Mouse (Mus musculus): Measurements from ENCODE around the gene Stab2. TPM values are rescaled to one million over a fixed set of nuclear protein-coding genes. Genes with fewer than 3 reads are reported as not detected.

Gene Stab2
- polyA plus RNA-seq, 1 experiment from 2014 or later = 0.26 TPM

- no peak for ATAC-seq (ENCODE audit: low FRiP score)
- no peak overlapping the region for H3K4me3 ChIP-seq (ENCODE audit: low read depth, low read length)
- H3K4me2 ChIP-seq (replicated peaks; ENCODE audit: low read depth, low read length) = no peak overlapping the region
- H3K4me1 ChIP-seq (replicated peaks; ENCODE audit: control insufficient read depth, insufficient read depth, low read length) = no peaks in the 10 kb centered on the region
- DNase-seq (ENCODE audit: low spot score) = no peak
- no peak overlapping the region for H3K27ac ChIP-seq (ENCODE audit: low read depth, low read length)
- no peaks in the 10 kb centered on the region for H3K27me3 ChIP-seq (ENCODE audit: control insufficient read depth, insufficient read depth, low read length)
- no peak overlapping the region for H3K9ac ChIP-seq (ENCODE audit: low read depth, low read length)
- WGBS = 72% methylated on average over 7 of the region's 7 CpGs
- no peaks in the 10 kb centered on the region for H3K36me3 ChIP-seq (ENCODE audit: control insufficient read depth, insufficient read depth, low read length)
- no peaks in the 10 kb centered on the region for H3K9me3 ChIP-seq (ENCODE audit: control insufficient read depth, low read length)
Observed at GRCm38 (mm10) chr10:87014391-87014965, 6.7 kb upstream of the Stab2 start.

GRCm38 (mm10) chr10:87012087-87012486 lies 4.3 kb upstream of the Stab2 start:
- no peaks in the 10 kb centered on the region for H3K27me3 ChIP-seq (ENCODE audit: control insufficient read depth, insufficient read depth, low read length)
- H3K4me1 ChIP-seq (replicated peaks; ENCODE audit: control insufficient read depth, insufficient read depth, low read length) = no peaks in the 10 kb centered on the region
- no peak overlapping the region for H3K27ac ChIP-seq (ENCODE audit: low read depth, low read length)
- no peak overlapping the region for H3K9ac ChIP-seq (ENCODE audit: low read depth, low read length)
- H3K36me3 ChIP-seq (ENCODE audit: control insufficient read depth, insufficient read depth, low read length) = no peaks in the 10 kb centered on the region
- no peak overlapping the region for H3K4me3 ChIP-seq (ENCODE audit: low read depth, low read length)
- DNase-seq (ENCODE audit: low spot score) (no peak), ATAC-seq (ENCODE audit: low FRiP score) (no peak)
- H3K9me3 ChIP-seq (ENCODE audit: control insufficient read depth, low read length) = no peaks in the 10 kb centered on the region
- H3K4me2 ChIP-seq (replicated peaks; ENCODE audit: low read depth, low read length) = no peak overlapping the region
- 86% methylated on average over 7 of the region's 7 CpGs for WGBS

GRCm38 (mm10) chr10:87008215-87008499 lies 332 bp upstream of the Stab2 start:
- ATAC-seq (ENCODE audit: low FRiP score) = no peak
- 84% methylated on average over 3 of the region's 3 CpGs for WGBS

DNA sequence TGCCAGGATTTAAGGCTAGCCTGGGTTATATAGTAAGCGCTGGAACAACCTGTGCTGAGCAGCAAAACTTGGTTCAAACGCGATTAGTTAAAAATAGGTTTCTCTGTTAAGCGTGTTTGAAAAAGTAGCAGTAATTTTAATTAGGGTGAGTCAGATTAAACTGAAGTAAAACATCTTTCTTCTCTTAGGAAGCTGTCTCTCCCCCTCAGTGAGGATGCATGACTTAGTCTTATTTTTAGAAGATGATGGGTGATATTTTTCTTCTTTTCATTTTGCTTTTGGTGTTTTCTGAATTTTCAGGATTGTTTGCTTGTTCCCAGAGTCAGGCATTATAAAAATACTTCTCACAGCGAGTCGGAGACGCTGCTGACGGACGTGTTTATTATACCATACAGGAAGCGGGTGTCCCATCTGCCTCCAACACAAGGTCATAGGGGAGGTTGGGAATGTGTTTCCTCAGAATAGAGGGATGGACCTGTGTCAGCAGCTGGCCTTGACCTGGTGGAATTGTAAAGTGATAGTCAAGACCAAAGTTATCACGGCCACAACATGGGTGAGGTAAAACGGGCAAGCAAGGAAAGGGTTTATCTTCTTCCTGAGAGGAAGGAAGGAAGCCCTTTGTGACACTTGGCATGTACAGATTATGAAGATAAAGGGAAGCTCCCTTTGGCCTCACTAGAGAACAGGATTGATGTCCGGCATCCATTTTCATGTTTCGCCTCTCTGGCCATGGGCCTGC lies 15.4 kb downstream of the Stab2 start:
- no peaks in the 10 kb centered on the region for H3K9me3 ChIP-seq (ENCODE audit: control insufficient read depth, low read length)
- H3K4me3 ChIP-seq (ENCODE audit: low read depth, low read length) = no peak overlapping the region
- no peak overlapping the region for H3K4me2 ChIP-seq (replicated peaks; ENCODE audit: low read depth, low read length)
- H3K4me1 ChIP-seq (replicated peaks; ENCODE audit: control insufficient read depth, insufficient read depth, low read length) = no peaks in the 10 kb centered on the region
- no peaks in the 10 kb centered on the region for H3K36me3 ChIP-seq (ENCODE audit: control insufficient read depth, insufficient read depth, low read length)
- no peaks in the 10 kb centered on the region for H3K27me3 ChIP-seq (ENCODE audit: control insufficient read depth, insufficient read depth, low read length)
- no peak overlapping the region for H3K27ac ChIP-seq (ENCODE audit: low read depth, low read length)
- no peak overlapping the region for H3K9ac ChIP-seq (ENCODE audit: low read depth, low read length)
- DNase-seq (ENCODE audit: low spot score) (no peak), ATAC-seq (ENCODE audit: low FRiP score) (no peak)
- 88% methylated on average over 14 of the region's 14 CpGs for WGBS

More at GRCm38 (mm10) chr10:87008215-87008499, 332 bp upstream of the Stab2 start:
- Histone ChIP-seq H3K27ac (ENCODE audit: low read depth, low read length) (no peak overlapping the region), H3K27me3 (ENCODE audit: control insufficient read depth, insufficient read depth, low read length) (no peaks in the 10 kb centered on the region), H3K4me2 (replicated peaks; ENCODE audit: low read depth, low read length) (no peak overlapping the region), H3K4me3 (ENCODE audit: low read depth, low read length) (no peak overlapping the region), H3K9me3 (ENCODE audit: control insufficient read depth, low read length) (no peaks in the 10 kb centered on the region), H3K4me1 (replicated peaks; ENCODE audit: control insufficient read depth, insufficient read depth, low read length) (no peaks in the 10 kb centered on the region), H3K36me3 (ENCODE audit: control insufficient read depth, insufficient read depth, low read length) (no peaks in the 10 kb centered on the region), H3K9ac (ENCODE audit: low read depth, low read length) (no peak overlapping the region)
- no peak for DNase-seq (ENCODE audit: low spot score)

GRCm38 (mm10) chr10:86990666-86991065 lies 17.2 kb downstream of the Stab2 start:
- DNase-seq (ENCODE audit: low spot score) (no peak), ATAC-seq (ENCODE audit: low FRiP score) (no peak)
- H3K4me3 ChIP-seq (ENCODE audit: low read depth, low read length) = no peak overlapping the region
- H3K36me3 ChIP-seq (ENCODE audit: control insufficient read depth, insufficient read depth, low read length) = no peaks in the 10 kb centered on the region
- WGBS = 70% methylated on average over 9 of the region's 9 CpGs
- no peak overlapping the region for H3K4me2 ChIP-seq (replicated peaks; ENCODE audit: low read depth, low read length)
- no peaks in the 10 kb centered on the region for H3K9me3 ChIP-seq (ENCODE audit: control insufficient read depth, low read length)
- no peaks in the 10 kb centered on the region for H3K4me1 ChIP-seq (replicated peaks; ENCODE audit: control insufficient read depth, insufficient read depth, low read length)
- H3K27ac ChIP-seq (ENCODE audit: low read depth, low read length) = no peak overlapping the region
- H3K27me3 ChIP-seq (ENCODE audit: control insufficient read depth, insufficient read depth, low read length) = no peaks in the 10 kb centered on the region
- H3K9ac ChIP-seq (ENCODE audit: low read depth, low read length) = no peak overlapping the region

- Histone ChIP-seq H3K9me3 (ENCODE audit: control insufficient read depth, low read length) (no peaks in the 10 kb centered on the region), H3K27me3 (ENCODE audit: control insufficient read depth, insufficient read depth, low read length) (no peaks in the 10 kb centered on the region), H3K4me2 (replicated peaks; ENCODE audit: low read depth, low read length) (no peak overlapping the region), H3K4me1 (replicated peaks; ENCODE audit: control insufficient read depth, insufficient read depth, low read length) (no peaks in the 10 kb centered on the region), H3K36me3 (ENCODE audit: control insufficient read depth, insufficient read depth, low read length) (no peaks in the 10 kb centered on the region), H3K4me3 (ENCODE audit: low read depth, low read length) (no peak overlapping the region), H3K9ac (ENCODE audit: low read depth, low read length) (no peak overlapping the region), H3K27ac (ENCODE audit: low read depth, low read length) (no peak overlapping the region)
- no peak for DNase-seq (ENCODE audit: low spot score)
- 75% methylated on average over 8 of the region's 8 CpGs for WGBS
- no peak for ATAC-seq (ENCODE audit: low FRiP score)
Observed at GRCm38 (mm10) chr10:86989838-86990237, 18.0 kb downstream of the Stab2 start.

- Histone ChIP-seq H3K4me1 (replicated peaks; ENCODE audit: control insufficient read depth, insufficient read depth, low read length) (no peaks in the 10 kb centered on the region), H3K36me3 (ENCODE audit: control insufficient read depth, insufficient read depth, low read length) (no peaks in the 10 kb centered on the region), H3K9me3 (ENCODE audit: control insufficient read depth, low read length) (no peaks in the 10 kb centered on the region), H3K27me3 (ENCODE audit: control insufficient read depth, insufficient read depth, low read length) (no peaks in the 10 kb centered on the region), H3K9ac (ENCODE audit: low read depth, low read length) (no peak overlapping the region), H3K4me2 (replicated peaks; ENCODE audit: low read depth, low read length) (no peak overlapping the region), H3K27ac (ENCODE audit: low read depth, low read length) (no peak overlapping the region), H3K4me3 (ENCODE audit: low read depth, low read length) (no peak overlapping the region)
- no peak for ATAC-seq (ENCODE audit: low FRiP score)
- peak; percentile 17 for DNase-seq (ENCODE audit: low spot score)
- 85% methylated on average over 5 of the region's 5 CpGs for WGBS
Observed at GRCm38 (mm10) chr10:86976001-86976726, 31.7 kb downstream of the Stab2 start.

DNA sequence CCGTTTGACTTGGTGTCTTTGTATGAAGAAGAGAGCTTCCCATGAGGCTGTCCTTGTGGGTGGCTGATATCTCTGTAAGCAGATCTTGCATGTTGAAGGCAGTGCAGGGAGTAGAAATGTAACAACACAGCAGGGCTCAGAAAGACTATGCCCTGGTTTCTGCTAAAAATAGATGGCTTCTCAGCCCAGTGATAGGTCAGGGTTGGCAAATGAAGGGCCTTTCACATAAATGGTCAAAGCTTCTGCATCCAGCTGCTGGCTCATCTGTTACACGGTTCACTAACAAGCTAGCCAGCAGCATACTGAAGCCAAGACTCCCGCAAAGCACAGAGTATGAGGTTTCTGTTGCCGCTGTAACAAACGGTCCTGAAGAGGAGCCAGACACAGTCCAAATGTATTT lies 34.5 kb downstream of the Stab2 start:
- ATAC-seq (ENCODE audit: low FRiP score) (no peak), DNase-seq (ENCODE audit: low spot score) (no peak)
- Histone ChIP-seq H3K27me3 (ENCODE audit: control insufficient read depth, insufficient read depth, low read length) (no peaks in the 10 kb centered on the region), H3K36me3 (ENCODE audit: control insufficient read depth, insufficient read depth, low read length) (no peaks in the 10 kb centered on the region), H3K9ac (ENCODE audit: low read depth, low read length) (no peak overlapping the region), H3K4me1 (replicated peaks; ENCODE audit: control insufficient read depth, insufficient read depth, low read length) (no peaks in the 10 kb centered on the region), H3K9me3 (ENCODE audit: control insufficient read depth, low read length) (no peaks in the 10 kb centered on the region), H3K4me3 (ENCODE audit: low read depth, low read length) (no peak overlapping the region), H3K4me2 (replicated peaks; ENCODE audit: low read depth, low read length) (no peak overlapping the region), H3K27ac (ENCODE audit: low read depth, low read length) (no peak overlapping the region)
- 86% methylated on average over 5 of the region's 5 CpGs for WGBS

GRCm38 (mm10) chr10:86972503-86972826 lies 35.4 kb downstream of the Stab2 start:
- Histone ChIP-seq H3K27ac (ENCODE audit: low read depth, low read length) (no peak overlapping the region), H3K36me3 (ENCODE audit: control insufficient read depth, insufficient read depth, low read length) (no peaks in the 10 kb centered on the region), H3K9me3 (ENCODE audit: control insufficient read depth, low read length) (no peaks in the 10 kb centered on the region), H3K4me3 (ENCODE audit: low read depth, low read length) (no peak overlapping the region), H3K9ac (ENCODE audit: low read depth, low read length) (peak overlapping the region; percentile 24), H3K27me3 (ENCODE audit: control insufficient read depth, insufficient read depth, low read length) (no peaks in the 10 kb centered on the region), H3K4me2 (replicated peaks; ENCODE audit: low read depth, low read length) (peak overlapping the region; percentile 30; the same call in 1 of the 2 replicates), H3K4me1 (replicated peaks; ENCODE audit: control insufficient read depth, insufficient read depth, low read length) (no peaks in the 10 kb centered on the region)
- ATAC-seq (ENCODE audit: low FRiP score) (peak; percentile 74), DNase-seq (ENCODE audit: low spot score) (no peak)
- WGBS = 31% methylated on average over 7 of the region's 7 CpGs
